Mouse (Mus musculus) forebrain, embryonic 16.5 days (tissue): ENCODE data around the gene BC004004. TPM values are rescaled to one million over a fixed set of nuclear protein-coding genes. Genes with fewer than 3 reads are reported as not detected.
"Not testable (repeated sequence)": the region's sequence is repeated elsewhere in the genome, so short reads cannot be mapped to it uniquely, and the experiment has no call there.

Experiments used
- ATAC-seq: fragments of 200-750 bp; cut with Nextera tagmentation; 2 replicates; pipeline ENCODE4 v1.8.0; 2017; ENCODE audit warnings: mild to moderate bottlenecking, moderate library complexity
- H3K27ac ChIP-seq: fragments of 300-500 bp; sonication (generic); 2 replicates; pipeline ENCODE4 v1.5.1; 2014; ENCODE audit warnings: low read length, control low read depth
- H3K27me3 ChIP-seq: fragments of 300-500 bp; sonication (generic); replicated peaks from 2 replicates; pipeline ENCODE4 v1.6.1; 2014; ENCODE audit warnings: low read length; ENCODE audit not compliant: control insufficient read depth, insufficient read depth
- H3K36me3 ChIP-seq: fragments of 300-500 bp; sonication (generic); 2 replicates; pipeline ENCODE4 v1.6.1; 2014; ENCODE audit not compliant: control insufficient read depth, insufficient read depth
- H3K4me1 ChIP-seq: fragments of 300-500 bp; sonication (generic); replicated peaks from 2 replicates; pipeline ENCODE4 v1.6.1; 2014; ENCODE audit warnings: low read length; ENCODE audit not compliant: control insufficient read depth, insufficient read depth
- H3K4me2 ChIP-seq: fragments of 300-500 bp; sonication (generic); 2 replicates; pipeline ENCODE4 v1.6.1; 2014; ENCODE audit warnings: mild to moderate bottlenecking, low read length, control low read depth
- H3K4me3 ChIP-seq: fragments of 300-500 bp; sonication (generic); replicated peaks from 2 replicates; pipeline ENCODE4 v1.5.1; 2014; ENCODE audit warnings: mild to moderate bottlenecking, low read length, control low read depth
- H3K9ac ChIP-seq: fragments of 300-500 bp; sonication (generic); replicated peaks from 2 replicates; pipeline ENCODE4 v1.6.1; 2014; ENCODE audit warnings: low read depth, low read length, control low read depth
- H3K9me3 ChIP-seq: fragments of 300-500 bp; sonication (generic); 2 replicates; pipeline ENCODE4 v1.6.1; 2016; ENCODE audit warnings: low read length; ENCODE audit not compliant: control insufficient read depth
- WGBS: fragments of 180-500 bp; shearing (Covaris S2); extraction: QIAGEN DNeasy Blood & Tissue Kit; methylation state at CpG from one replicate; pipeline ENCODE4 v1.1.7; 2014; 5-methylcytosine and 5-hydroxymethylcytosine counted together
- polyA plus RNA-seq: library from polyadenylated mRNA; unstranded; fragments of >200 nt; fragmentation: Nextera tagmentation; extraction: Ambion mirVana; gene quantifications from 2 replicates; pipeline ENCODE4 v1.2.1, GENCODE M21; 2015

Gene BC004004
- polyA plus RNA-seq, 1 experiment from 2014 or later = 102 TPM

GRCm38 (mm10) chr17:29312082-29312481 is 43.5 kb downstream of the BC004004 start:
- Histone ChIP-seq H3K4me2 (no peak overlapping the region), H3K4me1 (no peaks in the 10 kb centered on the region), H3K9ac (no peak overlapping the region), H3K27ac (no peak overlapping the region), H3K27me3 (no peaks in the 10 kb centered on the region), H3K9me3 (no peaks in the 10 kb centered on the region), H3K36me3 (no peaks in the 10 kb centered on the region), H3K4me3 (no peak overlapping the region)
- no peak for ATAC-seq
- 100% methylated on average over 2 of the region's 2 CpGs for whole genome bisulfite sequencing

- H3K27me3 ChIP-seq = no peaks in the 10 kb centered on the region
- H3K4me1 ChIP-seq = no peaks in the 10 kb centered on the region
- no peak overlapping the region for H3K4me2 ChIP-seq
- no peaks in the 10 kb centered on the region for H3K36me3 ChIP-seq
- H3K9ac ChIP-seq = no peak overlapping the region
- ATAC-seq = no peak
- H3K27ac ChIP-seq = no peak overlapping the region
- no peak overlapping the region for H3K4me3 ChIP-seq
- H3K9me3 ChIP-seq = no peaks in the 10 kb centered on the region
Observed at GRCm38 (mm10) chr17:29313300-29313699, 44.7 kb downstream of the BC004004 start.

GRCm38 (mm10) chr17:29315672-29316465 is 47.3 kb downstream of the BC004004 start:
- Histone ChIP-seq H3K9ac (no peak overlapping the region), H3K4me1 (no peaks in the 10 kb centered on the region), H3K27ac (no peak overlapping the region), H3K9me3 (no peaks in the 10 kb centered on the region), H3K4me3 (no peak overlapping the region), H3K4me2 (no peak overlapping the region), H3K27me3 (no peaks in the 10 kb centered on the region), H3K36me3 (no peaks in the 10 kb centered on the region)
- 46% methylated on average over 9 of the region's 9 CpGs for WGBS
- ATAC-seq = no peak

- no peaks in the 10 kb centered on the region for H3K36me3 ChIP-seq
- H3K9ac ChIP-seq = no peak overlapping the region
- no peak for ATAC-seq
- no peaks in the 10 kb centered on the region for H3K4me1 ChIP-seq
- no peaks in the 10 kb centered on the region for H3K9me3 ChIP-seq
- no peak overlapping the region for H3K4me2 ChIP-seq
- H3K4me3 ChIP-seq = no peak overlapping the region
- H3K27me3 ChIP-seq = peaks cover 1% of the 10 kb centered on the region; the same call in 1 of the 2 replicates
- 53% methylated on average over 3 of the region's 3 CpGs for WGBS
- no peak overlapping the region for H3K27ac ChIP-seq
Observed at GRCm38 (mm10) chr17:29316891-29317290, 48.3 kb downstream of the BC004004 start.

- not testable (repeated sequence) for H3K36me3 ChIP-seq, H3K9ac ChIP-seq, H3K9me3 ChIP-seq, H3K27ac ChIP-seq, H3K4me2 ChIP-seq, ATAC-seq, H3K4me1 ChIP-seq, H3K27me3 ChIP-seq, H3K4me3 ChIP-seq
- WGBS = 92% methylated on average over 3 of the region's 3 CpGs
Observed at GRCm38 (mm10) chr17:29317380-29317779, 48.8 kb downstream of the BC004004 start, which contains the start of gene Pi16. TSS of gene Pi16 (plus strand) at chr17:29317680.

GRCm38 (mm10) chr17:29318731-29319250 is 50.2 kb downstream of the BC004004 start:
- H3K4me1 ChIP-seq = peaks cover 2% of the 10 kb centered on the region; the same call in 1 of the 2 replicates
- no peak overlapping the region for H3K4me2 ChIP-seq
- H3K36me3 ChIP-seq = no peaks in the 10 kb centered on the region
- H3K9me3 ChIP-seq = no peaks in the 10 kb centered on the region
- peaks cover 8% of the 10 kb centered on the region for H3K27me3 ChIP-seq
- WGBS = 53% methylated on average over 6 of the region's 6 CpGs
- no peak overlapping the region; the same call in 1 of the 2 replicates for H3K9ac ChIP-seq
- H3K4me3 ChIP-seq = no peak overlapping the region
- ATAC-seq = no peak
- no peak overlapping the region for H3K27ac ChIP-seq

GRCm38 (mm10) chr17:29319476-29319875 is 50.9 kb downstream of the BC004004 start:
- Histone ChIP-seq H3K27me3 (peaks cover 8% of the 10 kb centered on the region), H3K36me3 (no peaks in the 10 kb centered on the region), H3K9me3 (no peaks in the 10 kb centered on the region), H3K4me1 (peaks cover 2% of the 10 kb centered on the region; the same call in 1 of the 2 replicates), H3K4me2 (no peak overlapping the region), H3K27ac (no peak overlapping the region), H3K4me3 (no peak overlapping the region), H3K9ac (no peak overlapping the region)
- 94% methylated on average over 7 of the region's 7 CpGs for WGBS
- ATAC-seq = no peak

- Histone ChIP-seq H3K27me3 (peaks cover 8% of the 10 kb centered on the region), H3K27ac (no peak overlapping the region), H3K4me1 (peaks cover 2% of the 10 kb centered on the region; the same call in 1 of the 2 replicates), H3K4me2 (no peak overlapping the region), H3K9me3 (no peaks in the 10 kb centered on the region), H3K36me3 (no peaks in the 10 kb centered on the region), H3K9ac (no peak overlapping the region), H3K4me3 (no peak overlapping the region)
- 72% methylated on average over 8 of the region's 8 CpGs for WGBS
- ATAC-seq = no peak
Observed at GRCm38 (mm10) chr17:29319881-29320639, 51.5 kb downstream of the BC004004 start.
